Mouse (Mus musculus) layer of hippocampus, adult 2 months (tissue): Measurements from ENCODE around the gene Selenos. TPM values are rescaled to one million over a fixed set of nuclear protein-coding genes. Genes with fewer than 3 reads are reported as not detected.

Experiments used
- DNase-seq, 2 experiments: peaks; one replicate each; pipeline ENCODE4 v3.0.0; 2022; ENCODE audit warnings: low spot score in 2 of 2
- H3K27ac ChIP-seq: fragments of 200-600 bp; 2 replicates; pipeline ENCODE4 v1.8.1; 2022
- H3K4me3 ChIP-seq: fragments of 200-600 bp; 2 replicates; pipeline ENCODE4 v1.8.1; 2022; ENCODE audit warnings: mild to moderate bottlenecking
- CTCF ChIP-seq: fragments of 200-600 bp; conservative IDR thresholded peaks from 2 replicates; pipeline ENCODE4 v1.8.1; 2022; ENCODE audit warnings: antibody characterized with exemption, mild to moderate bottlenecking, moderate library complexity
- total RNA-seq, 2 experiments: library from RNA; stranded (reverse); gene quantifications; 2 replicates each; pipeline ENCODE4 v1.2.3; 2021

The Selenos gene
- total RNA-seq, 2 experiments from 2014 or later: 50.6 to 57.3 TPM

DNA sequence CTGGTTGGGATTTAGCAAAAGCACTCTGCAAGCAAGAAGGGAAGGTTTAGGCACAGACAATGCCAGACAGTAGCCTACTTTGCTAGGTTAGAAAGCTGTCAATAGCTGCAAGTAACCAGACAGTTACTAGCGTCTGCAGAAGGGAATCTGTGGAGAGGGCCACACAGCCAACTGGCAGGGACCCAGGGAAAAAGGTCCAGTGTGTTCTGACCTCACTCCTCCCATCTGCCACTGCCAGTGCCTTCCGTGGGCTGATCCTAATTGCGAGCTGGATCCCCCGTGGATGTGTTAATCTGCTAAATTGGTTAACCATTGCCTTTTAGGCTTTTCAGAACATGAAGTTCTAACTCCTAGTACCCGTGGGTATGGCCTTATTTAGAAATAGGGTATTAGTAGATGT, 14.7 kb downstream of the Selenos start:
- TF ChIP-seq CTCF: no peak

DNA sequence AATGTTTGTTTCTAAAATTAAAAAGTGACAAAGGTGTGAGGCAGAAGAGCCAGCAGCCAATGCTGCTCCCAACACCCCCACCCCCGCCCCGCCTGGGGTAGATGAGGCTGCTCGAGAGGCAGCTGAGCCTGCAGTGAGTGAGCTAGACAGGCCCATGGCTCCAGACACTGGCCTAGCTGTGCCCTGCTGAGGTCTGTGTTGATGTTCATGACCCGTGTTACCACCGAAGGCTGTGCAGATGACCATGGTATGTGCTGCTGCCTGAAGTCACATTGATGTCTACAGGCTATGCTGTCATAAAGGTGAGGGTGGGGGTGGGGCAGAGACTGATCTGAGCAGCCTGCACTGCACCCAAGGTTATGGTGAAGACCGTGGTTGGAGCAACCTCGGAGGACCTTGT, 19.4 kb downstream of the Selenos start:
- no peak overlapping the region for H3K27ac ChIP-seq
- DNase-seq: no peak
- no peak for TF ChIP-seq CTCF
- no peak overlapping the region for H3K4me3 ChIP-seq

More for the DNA sequence above, 14.7 kb downstream of the Selenos start:
- DNase-seq: no peak
- H3K4me3 ChIP-seq: no peak overlapping the region
- no peak overlapping the region for H3K27ac ChIP-seq

DNA sequence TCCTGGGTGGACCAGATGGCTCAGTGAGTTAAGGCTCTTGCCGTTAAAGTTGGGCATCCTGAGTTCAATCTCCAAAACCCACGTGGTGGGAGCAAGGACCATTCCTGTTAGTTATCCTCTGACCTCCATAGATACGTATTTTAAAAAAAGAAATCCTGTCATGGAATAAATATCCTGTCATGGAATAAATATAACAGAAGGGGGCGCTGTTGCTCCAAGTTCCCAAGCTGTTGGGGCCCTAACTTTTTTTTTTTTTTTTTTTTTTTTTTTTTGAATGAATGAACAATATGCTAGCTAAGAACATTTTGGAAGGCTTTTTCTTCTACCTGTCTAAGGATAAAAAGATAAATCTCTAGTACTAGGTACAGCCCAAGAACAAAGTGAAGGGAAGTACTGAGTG, 22.4 kb downstream of the Selenos start:
- Histone ChIP-seq H3K4me3 (no peak overlapping the region), H3K27ac (no peak overlapping the region)
- peak; percentile 89 for TF ChIP-seq CTCF
- DNase-seq: peak in 1 of 2 experiments; percentile 47

DNA sequence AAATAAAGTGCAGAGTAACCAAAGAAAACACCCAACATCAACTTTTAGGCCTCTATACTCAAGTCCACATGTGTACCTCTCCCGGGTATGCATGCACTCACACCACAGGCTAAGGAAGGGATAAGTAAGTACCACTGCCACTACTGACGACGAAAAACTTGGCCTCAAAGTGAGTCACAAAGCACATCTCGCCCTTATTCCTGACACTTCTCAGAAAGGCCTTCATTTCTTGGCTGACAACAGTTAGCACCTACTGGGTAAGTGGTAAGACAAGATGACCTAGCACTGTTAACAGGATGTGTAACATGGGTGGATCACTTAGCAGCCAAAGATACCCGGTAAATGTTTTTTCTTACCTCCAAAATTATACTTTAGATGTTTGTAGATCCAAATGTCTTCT, 25.1 kb downstream of the Selenos start:
- no peak overlapping the region for H3K27ac ChIP-seq
- no peak overlapping the region for H3K4me3 ChIP-seq
- no peak for TF ChIP-seq CTCF
- no peak for DNase-seq

DNA sequence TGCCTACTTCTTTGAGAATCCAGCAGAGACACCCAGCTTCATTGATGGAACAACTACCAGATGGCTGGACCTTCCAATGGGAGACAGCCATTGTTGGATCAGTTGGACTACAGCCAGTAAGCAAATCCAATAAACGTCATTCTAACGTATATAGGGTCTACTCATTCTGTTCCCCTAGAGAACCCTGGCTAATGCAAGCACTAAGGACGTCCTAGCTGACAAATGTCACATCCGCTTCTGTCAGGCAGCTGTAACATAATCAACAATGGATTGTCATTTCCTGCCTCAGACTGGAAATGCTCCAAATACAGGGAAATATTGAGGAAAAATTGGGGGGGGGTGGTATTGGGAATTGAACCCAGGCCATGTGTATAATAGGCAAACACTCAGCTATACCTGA, 26.3 kb downstream of the Selenos start:
- no peak for DNase-seq

DNA sequence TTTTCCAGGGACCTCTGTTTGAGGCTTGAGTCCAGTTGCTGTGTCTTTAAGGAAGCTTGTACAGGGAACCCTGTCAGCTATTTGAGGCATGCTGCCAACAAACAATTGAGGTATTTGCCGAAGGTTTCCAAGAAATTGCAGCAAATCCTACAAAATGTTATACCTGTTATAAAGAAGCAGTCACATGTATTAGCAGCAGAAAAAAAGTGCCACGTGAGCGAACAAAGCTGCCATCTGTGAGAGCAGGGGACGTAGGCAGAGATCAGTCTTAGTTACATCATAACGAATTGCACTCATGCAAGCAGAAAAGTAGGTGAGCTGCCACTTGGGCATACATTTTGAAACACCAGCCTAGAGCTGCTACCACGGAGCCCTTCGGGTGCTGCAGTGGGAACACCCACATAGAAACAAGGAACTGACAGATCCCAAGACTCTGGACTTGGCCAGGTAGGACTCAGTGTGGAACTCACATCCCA, 27.2 kb downstream of the Selenos start:
- no peak for DNase-seq
- Histone ChIP-seq H3K4me3 (no peak overlapping the region), H3K27ac (no peak overlapping the region)
- no peak for TF ChIP-seq CTCF

More for the DNA sequence above, 26.3 kb downstream of the Selenos start:
- Histone ChIP-seq H3K27ac (no peak overlapping the region), H3K4me3 (no peak overlapping the region)
- TF ChIP-seq CTCF: no peak

DNA sequence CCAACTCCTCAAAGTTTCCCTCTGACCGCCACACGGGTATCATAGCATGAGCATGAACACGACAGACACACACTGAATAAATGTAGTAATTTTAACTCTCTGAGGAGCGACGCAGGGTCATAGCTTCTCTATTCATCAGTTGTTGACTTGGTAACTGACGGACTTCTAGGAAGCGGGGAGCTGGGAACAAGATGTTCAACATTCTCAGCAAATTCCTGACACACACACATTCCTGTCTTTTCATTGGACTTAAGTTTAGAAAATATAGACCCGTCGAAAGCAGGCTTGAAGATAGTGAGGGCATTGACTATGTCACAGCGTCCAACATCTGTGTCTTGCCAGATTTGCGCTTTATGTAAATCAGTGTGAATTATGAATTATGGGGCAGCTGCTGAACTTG, 27.8 kb downstream of the Selenos start:
- Histone ChIP-seq H3K4me3 (no peak overlapping the region), H3K27ac (no peak overlapping the region)
- TF ChIP-seq CTCF: no peak
- DNase-seq: no peak

DNA sequence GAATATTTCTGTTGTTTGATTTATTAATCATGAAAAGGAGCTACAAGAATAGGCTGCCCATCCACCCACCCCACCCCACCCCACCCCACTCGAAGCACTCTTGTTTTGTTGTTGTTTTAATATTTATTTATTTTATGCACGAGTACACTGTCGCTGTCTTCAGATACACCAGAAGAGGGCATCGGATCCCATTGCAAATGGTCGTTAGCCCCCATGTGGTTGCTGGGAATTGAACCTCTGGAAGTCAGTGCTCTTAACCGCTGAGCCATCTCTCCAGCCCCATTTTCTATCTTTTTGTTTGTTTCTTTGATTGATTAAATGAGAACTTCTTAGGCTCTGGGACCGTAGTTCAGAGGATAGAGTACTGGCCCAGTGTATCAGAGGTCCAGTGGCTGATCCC, 28.5 kb downstream of the Selenos start:
- DNase-seq: no peak
- peak; percentile 67 for TF ChIP-seq CTCF
- H3K4me3 ChIP-seq: no peak overlapping the region
- no peak overlapping the region for H3K27ac ChIP-seq

DNA sequence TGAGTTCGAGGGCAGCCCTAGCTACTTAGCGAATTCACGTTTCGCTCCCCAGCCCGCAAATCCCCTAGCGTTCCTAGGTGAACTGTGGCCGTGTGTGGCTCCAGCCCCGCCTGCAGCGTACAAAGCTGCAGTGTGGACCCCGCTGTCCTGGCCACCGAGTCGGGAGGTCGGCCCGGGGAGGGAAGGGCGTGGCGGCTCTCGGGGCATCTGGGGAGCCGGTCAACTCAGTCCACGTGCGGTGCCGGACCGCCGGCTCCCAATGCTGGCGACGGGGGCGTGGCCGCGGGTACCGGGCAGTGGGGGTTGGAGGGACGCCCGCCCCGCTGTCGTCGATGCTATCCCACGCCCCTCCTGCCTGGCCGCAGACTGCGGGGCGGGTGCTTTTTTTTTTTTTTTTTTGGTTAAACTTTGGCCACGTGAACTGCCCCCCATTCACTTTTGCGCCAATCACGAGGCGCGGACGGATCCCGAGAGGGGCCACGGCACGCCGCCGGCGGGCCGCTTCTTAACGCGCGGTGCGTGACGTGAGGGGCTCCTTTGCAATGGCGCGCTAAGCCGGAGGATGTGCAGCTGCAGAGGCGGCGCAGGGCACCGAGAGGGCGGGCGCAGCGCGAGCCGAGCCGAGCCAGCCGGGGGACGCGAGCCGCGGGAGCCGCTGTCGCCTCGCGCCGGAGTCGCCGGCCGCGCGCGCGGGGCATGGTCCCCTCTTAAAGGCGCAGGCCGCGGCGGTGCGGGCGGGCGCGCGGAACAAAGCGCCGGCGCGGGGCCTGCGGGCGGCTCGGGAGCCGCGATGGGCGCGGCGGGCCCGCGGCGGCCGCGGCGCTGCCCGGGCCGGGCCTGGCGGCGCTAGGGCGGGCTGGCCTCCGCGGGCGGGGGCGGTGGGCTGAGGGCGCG, 29.8 kb downstream of the Selenos start, which contains the start of gene Chsy1:
Gene Chsy1, plus strand, starts transcription at position 555 of the 894 bp plus-strand sequence.
- peak; percentile 87 to 89 for DNase-seq
- Histone ChIP-seq H3K4me3 (peak within 1 kb of the TSS; percentile 76), H3K27ac (peak within 1 kb of the TSS; percentile 86)
- no peak for TF ChIP-seq CTCF

DNA sequence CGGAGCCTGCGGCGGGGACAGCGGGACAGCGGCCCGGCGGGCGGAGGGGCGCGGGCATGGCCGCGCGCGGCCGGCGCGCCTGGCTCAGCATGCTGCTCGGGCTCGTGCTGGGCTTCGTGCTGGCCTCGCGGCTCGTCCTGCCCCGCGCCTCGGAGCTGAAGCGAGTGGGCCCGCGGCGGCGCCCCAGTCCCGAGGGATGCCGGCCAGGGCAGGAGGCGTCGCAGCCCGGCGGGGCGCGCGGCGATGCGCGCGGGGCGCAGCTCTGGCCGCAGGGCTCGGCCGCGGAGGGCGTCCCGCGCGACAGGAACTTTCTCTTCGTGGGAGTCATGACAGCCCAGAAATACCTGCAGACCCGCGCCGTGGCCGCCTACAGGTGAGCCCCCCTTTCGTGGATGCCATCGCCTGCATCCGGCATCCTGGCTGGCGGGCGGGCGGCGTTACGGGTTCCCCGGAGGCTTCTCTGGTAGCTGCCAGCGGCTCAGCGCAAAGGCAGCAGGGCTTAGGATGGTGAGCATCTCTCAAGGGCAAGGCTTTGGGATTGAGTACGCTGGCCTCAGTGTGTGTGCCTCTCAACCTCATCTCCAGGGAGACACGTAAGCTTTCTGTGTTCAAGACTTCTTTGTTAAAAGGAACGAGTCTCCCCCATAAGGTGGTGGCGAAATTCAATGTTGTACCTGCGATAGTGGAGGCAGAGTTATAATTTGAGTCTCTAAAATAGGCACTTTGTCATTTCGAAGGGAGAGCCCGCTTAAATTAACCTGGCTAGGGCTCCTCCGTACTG, 30.6 kb downstream of the Selenos start:
- Histone ChIP-seq H3K4me3 (peak overlapping the region; percentile 76), H3K27ac (peak overlapping the region; percentile 86)
- DNase-seq: peak in 1 of 2 experiments; percentile 29
- no peak for TF ChIP-seq CTCF

DNA sequence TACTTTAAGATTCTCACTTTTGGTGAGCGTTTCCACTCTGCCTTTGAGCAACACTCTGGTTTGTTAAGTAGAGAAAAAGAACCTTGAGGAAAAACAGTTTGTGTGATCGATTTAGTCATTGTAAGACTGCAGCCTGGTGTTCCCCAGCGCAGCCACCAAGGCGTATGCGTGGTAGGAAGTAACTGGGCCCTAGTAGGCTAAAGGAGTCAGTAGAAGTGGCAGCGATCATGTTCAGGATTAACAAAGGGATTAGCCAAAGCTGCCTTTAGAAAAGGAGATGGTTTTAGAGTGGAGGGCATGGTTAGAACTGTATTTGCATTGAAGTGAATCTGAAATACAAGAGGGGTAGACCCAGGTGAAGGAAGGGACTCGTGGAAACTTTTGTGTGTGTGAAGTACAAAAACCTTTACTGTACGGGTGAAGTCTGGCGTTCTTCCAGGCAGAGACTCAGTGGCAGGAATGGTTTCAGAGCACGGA, 31.2 kb downstream of the Selenos start:
- Histone ChIP-seq H3K4me3 (peak overlapping the region; percentile 76), H3K27ac (peak overlapping the region; percentile 86)
- DNase-seq: no peak
- TF ChIP-seq CTCF: no peak

DNA sequence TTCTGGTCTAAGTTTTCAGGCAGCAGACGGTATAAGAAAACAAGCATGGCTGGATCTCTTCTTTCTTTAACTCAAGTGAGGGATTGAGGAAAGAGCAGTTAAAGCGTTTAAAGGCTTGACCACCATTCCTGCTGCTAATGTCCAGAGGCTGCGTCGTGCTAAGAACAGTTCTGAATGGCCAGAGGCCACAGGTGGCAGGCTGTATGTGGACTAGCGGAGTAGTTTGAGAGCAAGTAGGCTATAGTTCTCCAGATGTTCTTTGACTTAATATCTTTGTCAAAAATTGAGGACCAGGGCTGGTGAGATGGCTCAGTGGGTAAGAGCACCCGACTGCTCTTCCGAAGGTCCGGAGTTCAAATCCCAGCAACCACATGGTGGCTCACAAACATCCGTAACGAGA, 31.8 kb downstream of the Selenos start:
- Histone ChIP-seq H3K27ac (peak overlapping the region; percentile 86), H3K4me3 (peak overlapping the region; percentile 76)
- no peak for DNase-seq
- TF ChIP-seq CTCF: no peak; the same call in 1 of the 2 replicates

DNA sequence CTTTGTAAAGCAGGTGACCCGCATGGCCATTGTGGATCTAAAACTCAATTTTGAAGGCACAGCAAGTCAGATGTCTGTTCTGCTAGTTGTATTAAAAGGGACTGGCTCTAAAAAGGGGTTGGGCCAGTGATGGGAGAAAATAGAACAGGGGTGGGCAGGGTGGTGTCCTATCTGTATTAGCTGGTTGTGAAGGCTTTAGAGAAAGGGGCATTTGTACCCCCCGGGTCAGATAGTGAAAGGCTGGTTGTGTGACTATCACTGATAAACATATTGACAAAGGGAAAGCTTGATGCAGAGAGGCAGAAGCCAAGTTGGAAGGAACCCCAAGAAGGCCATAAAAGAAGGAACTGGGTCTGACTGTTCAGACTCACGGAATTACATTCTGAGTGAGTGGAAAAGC, 34.1 kb downstream of the Selenos start:
- H3K27ac ChIP-seq: no peak overlapping the region
- TF ChIP-seq CTCF: no peak

More for the DNA sequence above, 34.1 kb downstream of the Selenos start:
- no peak overlapping the region for H3K4me3 ChIP-seq
- no peak for DNase-seq
